Mouse (Mus musculus) ES-E14 (cell line): ENCODE data around the gene Eif2d.

ENCODE experiments used
- HCFC1 ChIP-seq: IDR thresholded peaks from 2 replicates; pipeline ENCODE4 v1.6.1; 2012; ENCODE audit warnings: low read length, inconsistent platforms, borderline replicate concordance; ENCODE audit not compliant: insufficient read depth
- ZNF384 ChIP-seq: IDR thresholded peaks from 2 replicates; pipeline ENCODE4 v1.6.1; 2012; ENCODE audit warnings: low read depth, low read length, inconsistent platforms

GRCm38 (mm10) chr1:131228225-131228624 lies 75.2 kb downstream of the Eif2d start:
- TF ChIP-seq HCFC1, result no peak
- TF ChIP-seq ZNF384, result peak; percentile 59; the same call in 1 of the 2 replicates
